Mouse (Mus musculus) liver, embryonic 16.5 days (tissue): Measurements from ENCODE around the gene Gm6904. TPM values are rescaled to one million over a fixed set of nuclear protein-coding genes. Genes with fewer than 3 reads are reported as not detected.
A peak's percentile ranks its signal among the peaks of the same experiment; 100 is the strongest.
"Not testable (repeated sequence)": the region's sequence is repeated elsewhere in the genome, so short reads cannot be mapped to it uniquely, and the experiment has no call there.

Experiments
- ATAC-seq: fragments of 200-750 bp; cut with Nextera tagmentation; 2 replicates; pipeline ENCODE4 v1.8.0; 2017; ENCODE audit warnings: low read depth, mild to moderate bottlenecking, moderate number of reproducible peaks, moderate library complexity
- H3K27ac ChIP-seq: fragments of 300-500 bp; sonication (generic); 2 replicates; pipeline ENCODE4 v1.5.1; 2014; ENCODE audit warnings: mild to moderate bottlenecking, low read length
- H3K27me3 ChIP-seq: fragments of 300-500 bp; sonication (generic); 2 replicates; pipeline ENCODE4 v1.6.1; 2014; ENCODE audit warnings: low read depth, low read length, mixed read lengths; ENCODE audit not compliant: control insufficient read depth, insufficient read depth
- H3K36me3 ChIP-seq: fragments of 300-500 bp; sonication (generic); 2 replicates; pipeline ENCODE4 v1.6.1; 2014; ENCODE audit warnings: mild to moderate bottlenecking; ENCODE audit not compliant: control insufficient read depth, insufficient read depth
- H3K4me1 ChIP-seq: fragments of 300-500 bp; sonication (generic); 2 replicates; pipeline ENCODE4 v1.6.1; 2014; ENCODE audit warnings: low read depth, low read length, mixed read lengths; ENCODE audit not compliant: control insufficient read depth
- H3K4me2 ChIP-seq: fragments of 300-500 bp; sonication (generic); 2 replicates; pipeline ENCODE4 v1.6.1; 2014; ENCODE audit warnings: low read depth, low read length, mixed read lengths
- H3K4me3 ChIP-seq: fragments of 300-500 bp; sonication (generic); 2 replicates; pipeline ENCODE4 v1.5.1; 2014; ENCODE audit warnings: low read depth, mild to moderate bottlenecking, low read length
- H3K9ac ChIP-seq: fragments of 300-500 bp; sonication (generic); 2 replicates; pipeline ENCODE4 v1.6.1; 2014; ENCODE audit warnings: low read depth, low read length
- H3K9me3 ChIP-seq: fragments of 300-500 bp; sonication (generic); replicated peaks from 2 replicates; pipeline ENCODE4 v1.6.1; 2016; ENCODE audit warnings: low read length; ENCODE audit not compliant: control insufficient read depth
- WGBS: fragments of 180-500 bp; shearing (Covaris S2); extraction: QIAGEN DNeasy Blood & Tissue Kit; methylation state at CpG from one replicate; pipeline ENCODE4 v1.1.7; 2014; ENCODE audit not compliant: insufficient replicate concordance; 5-methylcytosine and 5-hydroxymethylcytosine counted together
- polyA plus RNA-seq: library from polyadenylated mRNA; unstranded; fragments of >200 nt; fragmentation: Nextera tagmentation; extraction: Ambion mirVana; gene quantifications from 2 replicates; pipeline ENCODE4 v1.2.1, GENCODE M21; 2015

Gm6904 gene
- 0.15 TPM in 1 of 2 replicates, not detected in the other for polyA plus RNA-seq

- no peaks in the 10 kb centered on the region for H3K4me1 ChIP-seq
- ATAC-seq, result no peak
- no peak within 1 kb of the TSS for H3K9ac ChIP-seq
- H3K9me3 ChIP-seq, result no peaks in the 10 kb centered on the region
- H3K4me2 ChIP-seq, result no peak within 1 kb of the TSS
- no peak within 1 kb of the TSS for H3K4me3 ChIP-seq
- H3K36me3 ChIP-seq, result no peaks in the 10 kb centered on the region
- H3K27ac ChIP-seq, result no peak within 1 kb of the TSS
- WGBS, result 19% methylated on average over 3 of the region's 3 CpGs
- no peaks in the 10 kb centered on the region for H3K27me3 ChIP-seq
These were observed at the start of gene Gm6904 for GRCm38 (mm10) chr14:59260056-59260455. TSS of gene Gm6904 (minus strand) at chr14:59260216.

GRCm38 (mm10) chr14:59297391-59297790 lies 37.4 kb upstream of the Gm6904 start, which contains the start of gene Phf11a:
TSS of gene Phf11a (minus strand) at chr14:59297522.
- not testable (repeated sequence) for H3K27ac ChIP-seq, H3K9me3 ChIP-seq, H3K36me3 ChIP-seq, H3K4me1 ChIP-seq, H3K4me2 ChIP-seq, H3K27me3 ChIP-seq, H3K9ac ChIP-seq, H3K4me3 ChIP-seq, ATAC-seq
- WGBS, result 55% methylated on average over 1 of the region's 1 CpGs

- ATAC-seq, result peak; percentile 55
- not testable (repeated sequence) for H3K9ac ChIP-seq, H3K36me3 ChIP-seq, H3K27ac ChIP-seq, H3K27me3 ChIP-seq, H3K4me1 ChIP-seq, H3K4me2 ChIP-seq, H3K9me3 ChIP-seq, H3K4me3 ChIP-seq
These were observed 31.8 kb upstream of the Gm6904 start for GRCm38 (mm10) chr14:59291769-59292168.

GRCm38 (mm10) chr14:59274961-59275360 lies 14.9 kb upstream of the Gm6904 start:
- H3K4me2 ChIP-seq, H3K27me3 ChIP-seq, H3K36me3 ChIP-seq, ATAC-seq, H3K9me3 ChIP-seq, H3K9ac ChIP-seq, H3K4me3 ChIP-seq, H3K4me1 ChIP-seq, H3K27ac ChIP-seq: not testable (repeated sequence)
- 67% methylated on average over 4 of the region's 4 CpGs for WGBS

GRCm38 (mm10) chr14:59255861-59256260 lies 4.2 kb downstream of the Gm6904 start:
- ATAC-seq, H3K4me1 ChIP-seq, H3K9me3 ChIP-seq, H3K27ac ChIP-seq, H3K4me3 ChIP-seq, H3K4me2 ChIP-seq, H3K9ac ChIP-seq, H3K36me3 ChIP-seq, H3K27me3 ChIP-seq: not testable (repeated sequence)
- 56% methylated on average over 1 of the region's 1 CpGs for WGBS

- not testable (repeated sequence) for H3K4me1 ChIP-seq, H3K36me3 ChIP-seq, H3K4me3 ChIP-seq, H3K9ac ChIP-seq, H3K4me2 ChIP-seq, H3K9me3 ChIP-seq, H3K27me3 ChIP-seq, H3K27ac ChIP-seq, ATAC-seq
- 63% methylated on average over 5 of the region's 5 CpGs for WGBS
These were observed 9.7 kb downstream of the Gm6904 start for GRCm38 (mm10) chr14:59250350-59250749.

- WGBS, result 88% methylated on average over 9 of the region's 9 CpGs
- H3K27ac ChIP-seq, result no peak overlapping the region
- no peaks in the 10 kb centered on the region for H3K4me1 ChIP-seq
- ATAC-seq, result no peak
- H3K9ac ChIP-seq, result no peak overlapping the region
- no peaks in the 10 kb centered on the region for H3K9me3 ChIP-seq
- no peaks in the 10 kb centered on the region for H3K27me3 ChIP-seq
- no peak overlapping the region for H3K4me3 ChIP-seq
- no peaks in the 10 kb centered on the region; the same call in none of the 2 replicates for H3K36me3 ChIP-seq
- H3K4me2 ChIP-seq, result no peak overlapping the region
These were observed 26.4 kb downstream of the Gm6904 start for GRCm38 (mm10) chr14:59233635-59234034.

GRCm38 (mm10) chr14:59232003-59232402 lies 28.0 kb downstream of the Gm6904 start:
- Histone ChIP-seq H3K9me3 (no peaks in the 10 kb centered on the region), H3K27ac (no peak overlapping the region), H3K9ac (no peak overlapping the region), H3K27me3 (no peaks in the 10 kb centered on the region), H3K36me3 (no peaks in the 10 kb centered on the region; the same call in none of the 2 replicates), H3K4me1 (no peaks in the 10 kb centered on the region), H3K4me3 (no peak overlapping the region), H3K4me2 (no peak overlapping the region)
- WGBS, result 45% methylated on average over 5 of the region's 5 CpGs
- peak; percentile 47; the same call in 1 of the 2 replicates for ATAC-seq

GRCm38 (mm10) chr14:59230331-59230966 lies 29.6 kb downstream of the Gm6904 start:
- Histone ChIP-seq H3K4me3 (no peak overlapping the region), H3K27ac (no peak overlapping the region), H3K9ac (no peak overlapping the region), H3K4me1 (no peaks in the 10 kb centered on the region), H3K36me3 (peaks cover 3% of the 10 kb centered on the region), H3K27me3 (no peaks in the 10 kb centered on the region), H3K9me3 (no peaks in the 10 kb centered on the region), H3K4me2 (no peak overlapping the region)
- WGBS, result 83% methylated on average over 21 of the region's 21 CpGs
- no peak for ATAC-seq
